In the genomic region with DNA sequence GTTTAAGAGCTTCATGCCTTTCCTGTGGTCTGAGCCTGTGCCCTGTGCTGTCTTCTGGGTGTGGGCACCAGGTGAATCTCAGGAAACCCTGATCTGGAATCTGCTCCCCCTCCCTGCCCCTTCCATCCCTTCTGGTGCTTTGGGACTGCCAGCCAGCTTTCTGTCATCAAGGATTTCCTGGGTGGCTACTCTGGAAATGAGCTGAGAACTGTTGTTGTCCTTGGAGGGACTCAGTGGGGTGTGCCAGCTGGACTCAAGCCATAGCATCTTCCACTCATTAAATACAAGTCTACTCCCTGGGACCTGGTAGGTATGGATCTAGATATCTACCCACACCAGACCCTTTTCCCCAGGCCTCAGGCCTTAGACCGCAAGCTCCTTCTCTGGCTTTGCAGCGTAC, we compare ENCODE assay signal across 14 mouse cellular contexts. TPM values are rescaled to one million over a fixed set of nuclear protein-coding genes. Genes with fewer than 3 reads are reported as not detected.
DNase-seq lines count a peak whose midpoint lies in the region; ATAC-seq and TF ChIP-seq lines count a peak whose summit lies in the region.
"Had no signal": no experiment of that assay in that cellular context is flagged by ENCODE, and none has a peak within 500 bp of the region (broad histone marks: within the 10 kb centered on the region; RNA-seq: fewer than 3 reads in every experiment).

No protein-coding gene starts in this region.

- 89% methylated on average over 2 of the region's 2 CpGs for WGBS in stomach, postnatal 0 days

- no peak overlapping the region for H3K9ac ChIP-seq in stomach, postnatal 0 days (ENCODE audit: low read length)
- H3K9ac ChIP-seq: limb, embryonic 13.5 days; liver, postnatal 0 days had no signal

- intact Hi-C loops in heart, postnatal 25 days (cut with DNase I): no loop called here

- no peak overlapping the region for H3K4me3 ChIP-seq in stomach, postnatal 0 days (ENCODE audit: low read depth, low read length)
- H3K4me3 ChIP-seq: limb, embryonic 13.5 days had no signal

- no peaks in the 10 kb centered on the region for H3K36me3 ChIP-seq in stomach, postnatal 0 days (ENCODE audit: control insufficient read depth, insufficient read depth, low read length)
- H3K36me3 ChIP-seq: limb, embryonic 13.5 days had no signal

- H3K4me1 ChIP-seq in stomach, postnatal 0 days (replicated peaks; ENCODE audit: control insufficient read depth, insufficient read depth): no peaks in the 10 kb centered on the region
- H3K4me1 ChIP-seq: limb, embryonic 13.5 days had no signal

- no peaks in the 10 kb centered on the region for H3K27me3 ChIP-seq in stomach, postnatal 0 days (ENCODE audit: control insufficient read depth, insufficient read depth, low read length)

- TF ChIP-seq EP300 in stomach, postnatal 0 days (optimal IDR thresholded peaks at IDR 0.05): no peak

- no peak for TF ChIP-seq CTCF in stomach, postnatal 0 days (IDR thresholded peaks at IDR 0.05; ENCODE audit: low read depth)

- no peak overlapping the region for H3K4me2 ChIP-seq in stomach, postnatal 0 days (replicated peaks; ENCODE audit: low read depth)
- H3K4me2 ChIP-seq: limb, embryonic 13.5 days; midbrain, embryonic 11.5 days had no signal

- no peaks in the 10 kb centered on the region for H3K9me3 ChIP-seq in stomach, postnatal 0 days (ENCODE audit: control insufficient read depth, low read length)
- H3K9me3 ChIP-seq: limb, embryonic 13.5 days had no signal

- peak; percentile 39 to 75 for DNase-seq in adrenal gland, adult (ENCODE audit: inconsistent age in 2 of 2, low spot score in 1 of 2)
- DNase-seq in adrenal gland, adult 18-20 months (ENCODE audit: low spot score in 2 of 2): no peak
- DNase-seq in heart, postnatal 4 days: peak; percentile 62
- DNase-seq in heart, postnatal 25 days (ENCODE audit: low spot score): no peak
- DNase-seq in 3T3-L1 (ENCODE audit: low read depth, low spot score): peak; percentile 20
- DNase-seq in cerebellum, adult 11-12 months: peak; percentile 74
- no peak for DNase-seq in frontal cortex, postnatal 36 days (ENCODE audit: low spot score in 2 of 2)
- no peak for DNase-seq in stomach, postnatal 0 days (ENCODE audit: low spot score)
- DNase-seq: kidney, adult 11 months; kidney, postnatal 4 days; liver, postnatal 0 days; thymus, adult 18-20 months had no signal

- H3K27ac ChIP-seq in stomach, postnatal 0 days (replicated peaks): no peak overlapping the region
- H3K27ac ChIP-seq: limb, embryonic 13.5 days had no signal

- no peak for ATAC-seq in stomach, postnatal 0 days (ENCODE audit: low FRiP score, low TSS enrichment)
- ATAC-seq: liver, postnatal 0 days had no signal

RNA-seq across cellular contexts. Expression of gene Lrpap1, which starts 12.9 kb away (rescaled TPM):
- 100 to 1,000 TPM; 115 TPM for total RNA-seq in adrenal gland, adult 18-20 months (2021)
- 10 to 100 TPM; 55.8 to 57.1 TPM for total RNA-seq in heart, postnatal 4 days (2021)
- 10 to 100 TPM; 46.7 to 47.3 TPM for total RNA-seq in heart, postnatal 25 days (2021)
- polyA plus RNA-seq in stomach, postnatal 0 days (2015; fragmentation: Nextera tagmentation; extraction: Ambion mirVana): 101 and 116 TPM in 2 replicates

Comparison
In these comparisons a context has a peak if more than half of its experiments do, and no peak if none do; other contexts are left out.
1. DNase-seq: peak in adrenal gland, adult (2 of 2), heart, postnatal 4 days (single experiment), 3T3-L1 (single experiment) and cerebellum, adult 11-12 months (single experiment); none in adrenal gland, adult 18-20 months (0 of 2), heart, postnatal 25 days (single experiment), frontal cortex, postnatal 36 days (0 of 2) and stomach, postnatal 0 days (single experiment).